Mouse (Mus musculus) liver, embryonic 11.5 days (tissue): ENCODE data around the gene Dpp4. TPM values are rescaled to one million over a fixed set of nuclear protein-coding genes. Genes with fewer than 3 reads are reported as not detected.

ENCODE experiments used
- ATAC-seq: fragments of 200-750 bp; cut with Nextera tagmentation; replicated peaks from 2 replicates; pipeline ENCODE4 v1.8.0; 2017; ENCODE audit warnings: moderate number of reproducible peaks, mild to moderate bottlenecking, moderate TSS enrichment, moderate library complexity; ENCODE audit not compliant: low FRiP score
- DNase-seq: peaks from one replicate; pipeline ENCODE4 v3.0.0-alpha.2; 2017; ENCODE audit warnings: low spot score
- H3K27ac ChIP-seq: fragments of 300-500 bp; sonication (generic); 2 replicates; pipeline ENCODE4 v1.5.1; 2014; ENCODE audit warnings: mild to moderate bottlenecking, low read depth, low read length, control low read depth
- H3K27me3 ChIP-seq: fragments of 300-500 bp; sonication (generic); replicated peaks from 2 replicates; pipeline ENCODE4 v1.6.1; 2014; ENCODE audit warnings: low read length, mixed read lengths; ENCODE audit not compliant: control insufficient read depth, insufficient read depth
- H3K36me3 ChIP-seq: fragments of 300-500 bp; sonication (generic); 2 replicates; pipeline ENCODE4 v1.6.1; 2014; ENCODE audit warnings: mild to moderate bottlenecking, low read length, moderate library complexity, mixed read lengths; ENCODE audit not compliant: control insufficient read depth, insufficient read depth
- H3K4me1 ChIP-seq: fragments of 300-500 bp; sonication (generic); replicated peaks from 2 replicates; pipeline ENCODE4 v1.6.1; 2014; ENCODE audit warnings: low read length, mixed read lengths; ENCODE audit not compliant: control insufficient read depth, insufficient read depth
- H3K4me2 ChIP-seq: fragments of 300-500 bp; sonication (generic); 2 replicates; pipeline ENCODE4 v1.6.1; 2014; ENCODE audit warnings: mild to moderate bottlenecking, control low read depth, moderate library complexity
- H3K4me3 ChIP-seq: fragments of 300-500 bp; sonication (generic); 2 replicates; pipeline ENCODE4 v1.5.1; 2014; ENCODE audit warnings: low read depth, low read length, control low read depth
- H3K9ac ChIP-seq: fragments of 300-500 bp; sonication (generic); 2 replicates; pipeline ENCODE4 v1.6.1; 2014; ENCODE audit warnings: low read depth, low read length, control low read depth
- H3K9me3 ChIP-seq: fragments of 300-500 bp; sonication (generic); 2 replicates; pipeline ENCODE4 v1.6.1; 2016; ENCODE audit warnings: low read length, inconsistent platforms, mixed read lengths; ENCODE audit not compliant: control insufficient read depth
- WGBS: fragments of 180-500 bp; shearing (Covaris S2); extraction: QIAGEN DNeasy Blood & Tissue Kit; methylation state at CpG from one replicate; pipeline ENCODE4 v1.1.7; 2014; 5-methylcytosine and 5-hydroxymethylcytosine counted together
- polyA plus RNA-seq: library from polyadenylated mRNA; unstranded; fragments of >200 nt; fragmentation: Nextera tagmentation; extraction: Ambion mirVana; gene quantifications from 2 replicates; pipeline ENCODE4 v1.2.1, GENCODE M21; 2014

Gene Dpp4
- polyA plus RNA-seq, 1 experiment from 2014 or later, result 6.2 TPM

GRCm38 (mm10) chr2:62383196-62383595 is 28.8 kb downstream of the Dpp4 start:
- H3K27ac ChIP-seq, result no peak overlapping the region
- H3K36me3 ChIP-seq, result no peaks in the 10 kb centered on the region
- H3K4me1 ChIP-seq, result no peaks in the 10 kb centered on the region
- H3K4me3 ChIP-seq, result no peak overlapping the region
- DNase-seq, result no peak
- 70% methylated on average over 4 of the region's 4 CpGs for WGBS
- no peak overlapping the region for H3K4me2 ChIP-seq
- no peak overlapping the region for H3K9ac ChIP-seq
- ATAC-seq, result no peak
- H3K27me3 ChIP-seq, result no peaks in the 10 kb centered on the region
- no peaks in the 10 kb centered on the region for H3K9me3 ChIP-seq

GRCm38 (mm10) chr2:62382440-62382839 is 29.6 kb downstream of the Dpp4 start:
- no peak for DNase-seq

GRCm38 (mm10) chr2:62381756-62382155 is 30.3 kb downstream of the Dpp4 start:
- 71% methylated on average over 6 of the region's 6 CpGs for WGBS
- ATAC-seq (no peak), DNase-seq (no peak)
- no peak overlapping the region for H3K4me3 ChIP-seq
- H3K9ac ChIP-seq, result no peak overlapping the region
- no peaks in the 10 kb centered on the region for H3K27me3 ChIP-seq
- H3K4me1 ChIP-seq, result no peaks in the 10 kb centered on the region
- H3K36me3 ChIP-seq, result no peaks in the 10 kb centered on the region
- H3K27ac ChIP-seq, result no peak overlapping the region
- no peak overlapping the region for H3K4me2 ChIP-seq
- H3K9me3 ChIP-seq, result no peaks in the 10 kb centered on the region

More at GRCm38 (mm10) chr2:62382440-62382839, 29.6 kb downstream of the Dpp4 start:
- 68% methylated on average over 5 of the region's 5 CpGs for WGBS
- Histone ChIP-seq H3K27me3 (no peaks in the 10 kb centered on the region), H3K4me3 (no peak overlapping the region), H3K9me3 (no peaks in the 10 kb centered on the region), H3K4me1 (no peaks in the 10 kb centered on the region), H3K9ac (no peak overlapping the region), H3K4me2 (no peak overlapping the region), H3K27ac (no peak overlapping the region), H3K36me3 (no peaks in the 10 kb centered on the region)
- ATAC-seq, result no peak

- Histone ChIP-seq H3K4me3 (no peak overlapping the region), H3K36me3 (no peaks in the 10 kb centered on the region), H3K9ac (no peak overlapping the region), H3K4me1 (no peaks in the 10 kb centered on the region), H3K9me3 (no peaks in the 10 kb centered on the region), H3K27ac (no peak overlapping the region), H3K27me3 (no peaks in the 10 kb centered on the region), H3K4me2 (no peak overlapping the region)
- 82% methylated on average over 11 of the region's 11 CpGs for WGBS
- ATAC-seq (no peak), DNase-seq (no peak)
These were observed 38.3 kb downstream of the Dpp4 start for GRCm38 (mm10) chr2:62373692-62374091.

- H3K9me3 ChIP-seq, result no peaks in the 10 kb centered on the region
- H3K27me3 ChIP-seq, result no peaks in the 10 kb centered on the region
- H3K4me1 ChIP-seq, result no peaks in the 10 kb centered on the region
- ATAC-seq (no peak), DNase-seq (no peak)
- 67% methylated on average over 2 of the region's 2 CpGs for WGBS
- H3K4me3 ChIP-seq, result no peak overlapping the region
- H3K36me3 ChIP-seq, result no peaks in the 10 kb centered on the region
- no peak overlapping the region for H3K4me2 ChIP-seq
- H3K27ac ChIP-seq, result no peak overlapping the region
- H3K9ac ChIP-seq, result no peak overlapping the region
These were observed 42.0 kb downstream of the Dpp4 start for GRCm38 (mm10) chr2:62370048-62370447.

GRCm38 (mm10) chr2:62368349-62369053 is 43.5 kb downstream of the Dpp4 start:
- ATAC-seq, result no peak
- 74% methylated on average over 5 of the region's 5 CpGs for WGBS

GRCm38 (mm10) chr2:62363606-62364005 is 48.4 kb downstream of the Dpp4 start:
- DNase-seq (no peak), ATAC-seq (no peak)
- no peak overlapping the region for H3K4me3 ChIP-seq
- H3K27ac ChIP-seq, result no peak overlapping the region
- H3K4me2 ChIP-seq, result no peak overlapping the region
- H3K36me3 ChIP-seq, result no peaks in the 10 kb centered on the region
- H3K9me3 ChIP-seq, result no peaks in the 10 kb centered on the region
- H3K9ac ChIP-seq, result no peak overlapping the region
- H3K4me1 ChIP-seq, result no peaks in the 10 kb centered on the region
- 40% methylated on average over 4 of the region's 4 CpGs for WGBS
- no peaks in the 10 kb centered on the region for H3K27me3 ChIP-seq

More at GRCm38 (mm10) chr2:62368349-62369053, 43.5 kb downstream of the Dpp4 start:
- H3K9ac ChIP-seq, result no peak overlapping the region
- H3K4me2 ChIP-seq, result no peak overlapping the region
- no peak for DNase-seq
- no peak overlapping the region for H3K27ac ChIP-seq
- no peak overlapping the region for H3K4me3 ChIP-seq
- H3K4me1 ChIP-seq, result no peaks in the 10 kb centered on the region
- no peaks in the 10 kb centered on the region for H3K9me3 ChIP-seq
- no peaks in the 10 kb centered on the region for H3K36me3 ChIP-seq
- no peaks in the 10 kb centered on the region for H3K27me3 ChIP-seq

GRCm38 (mm10) chr2:62362211-62362610 is 49.8 kb downstream of the Dpp4 start:
- DNase-seq (no peak), ATAC-seq (no peak)
- Histone ChIP-seq H3K9me3 (no peaks in the 10 kb centered on the region), H3K4me2 (no peak overlapping the region), H3K36me3 (no peaks in the 10 kb centered on the region), H3K4me3 (no peak overlapping the region), H3K4me1 (no peaks in the 10 kb centered on the region), H3K27ac (no peak overlapping the region), H3K9ac (no peak overlapping the region), H3K27me3 (no peaks in the 10 kb centered on the region)
- 89% methylated on average over 9 of the region's 9 CpGs for WGBS

- DNase-seq (no peak), ATAC-seq (no peak)
- WGBS, result 63% methylated on average over 3 of the region's 3 CpGs
- Histone ChIP-seq H3K36me3 (no peaks in the 10 kb centered on the region), H3K9ac (no peak overlapping the region), H3K9me3 (no peaks in the 10 kb centered on the region), H3K4me3 (no peak overlapping the region), H3K4me1 (no peaks in the 10 kb centered on the region), H3K4me2 (no peak overlapping the region), H3K27ac (no peak overlapping the region), H3K27me3 (no peaks in the 10 kb centered on the region)
These were observed 50.5 kb downstream of the Dpp4 start for GRCm38 (mm10) chr2:62361514-62361913.
